Mouse (Mus musculus): Measurements from ENCODE around the gene Socs7. TPM values are rescaled to one million over a fixed set of nuclear protein-coding genes. Genes with fewer than 3 reads are reported as not detected.

Socs7 gene
- polyA plus RNA-seq, 1 experiment: 47.9 TPM

DNA sequence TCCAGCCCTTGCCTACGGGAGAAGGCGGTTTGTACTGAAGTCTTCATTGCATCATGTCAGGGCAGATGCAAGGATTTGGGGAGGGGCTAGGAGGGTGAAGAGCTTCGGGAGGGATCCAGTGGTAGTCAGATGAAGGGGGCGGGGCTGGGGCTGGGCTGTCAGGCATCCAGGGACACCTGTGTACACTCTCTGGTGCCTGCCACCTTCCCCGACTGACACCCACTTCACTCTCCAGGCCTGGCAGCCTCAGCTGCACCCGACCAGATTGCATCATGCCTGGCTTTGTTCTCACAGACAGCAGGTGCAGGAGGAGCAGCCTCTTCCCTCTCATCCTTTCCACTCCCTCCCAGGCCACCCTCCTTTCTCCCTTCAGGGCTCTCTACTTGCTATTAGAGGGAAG, 38.7 kb downstream of the Socs7 start:
- H3K4me1 ChIP-seq (ENCODE audit: control insufficient read depth, insufficient read depth, low read length): peaks cover 6% of the 10 kb centered on the region; the same call in 1 of the 2 replicates
- peak overlapping the region; percentile 24; the same call in 1 of the 2 replicates for H3K27ac ChIP-seq (ENCODE audit: insufficient read depth, low read length)

DNA sequence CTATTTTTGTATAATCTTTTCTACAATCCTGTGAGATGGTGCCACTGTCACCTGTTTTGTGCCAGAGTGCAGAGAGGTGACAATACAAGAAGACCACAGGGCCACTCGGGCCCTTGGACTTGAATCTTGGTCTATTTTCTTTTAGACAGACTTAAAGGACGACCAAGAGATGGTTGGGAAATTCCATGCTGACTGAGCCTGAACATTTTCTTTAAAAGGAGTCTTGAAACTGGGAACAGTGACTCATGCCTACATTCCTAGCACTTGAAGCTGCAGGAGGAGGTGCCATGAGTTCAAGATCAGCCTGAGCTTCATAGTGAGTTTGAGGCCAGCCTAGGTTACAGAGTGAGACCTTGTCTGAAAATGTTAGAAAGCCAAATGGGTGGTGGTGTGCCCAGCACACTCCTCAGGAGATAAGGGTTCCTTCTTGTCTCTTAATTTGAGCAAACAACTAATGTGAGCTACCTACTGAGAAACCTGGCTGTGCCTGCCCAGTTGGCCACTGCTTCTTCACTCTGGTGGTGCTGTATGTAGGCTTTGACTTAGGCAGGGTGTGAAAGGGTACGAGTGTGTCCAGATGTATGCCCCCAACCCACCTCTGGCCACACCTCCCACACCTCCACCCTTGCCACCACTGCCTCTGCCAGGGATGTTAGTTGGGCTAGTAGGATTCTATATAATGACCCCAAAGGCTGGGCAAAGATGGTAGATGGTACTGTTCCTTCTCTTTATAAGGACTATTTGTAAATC, 39.5 kb downstream of the Socs7 start:
- TF ChIP-seq CTCF (IDR thresholded peaks at IDR 0.05; ENCODE audit: extremely low read depth, insufficient read depth, low read length): no peak
- no peak for TF ChIP-seq POLR2A (IDR thresholded peaks at IDR 0.05; ENCODE audit: extremely low read depth, insufficient read depth, low read length)
- H3K4me3 ChIP-seq (ENCODE audit: insufficient read depth, low read length): no peak overlapping the region
- H3K4me1 ChIP-seq (ENCODE audit: control insufficient read depth, insufficient read depth, low read length): peaks cover 6% of the 10 kb centered on the region; the same call in 1 of the 2 replicates
- H3K27ac ChIP-seq (ENCODE audit: insufficient read depth, low read length): no peak overlapping the region

More for the DNA sequence above, 38.7 kb downstream of the Socs7 start:
- no peak overlapping the region for H3K4me3 ChIP-seq (ENCODE audit: insufficient read depth, low read length)
- no peak for TF ChIP-seq POLR2A (IDR thresholded peaks at IDR 0.05; ENCODE audit: extremely low read depth, insufficient read depth, low read length)
- TF ChIP-seq CTCF (IDR thresholded peaks at IDR 0.05; ENCODE audit: extremely low read depth, insufficient read depth, low read length): no peak

DNA sequence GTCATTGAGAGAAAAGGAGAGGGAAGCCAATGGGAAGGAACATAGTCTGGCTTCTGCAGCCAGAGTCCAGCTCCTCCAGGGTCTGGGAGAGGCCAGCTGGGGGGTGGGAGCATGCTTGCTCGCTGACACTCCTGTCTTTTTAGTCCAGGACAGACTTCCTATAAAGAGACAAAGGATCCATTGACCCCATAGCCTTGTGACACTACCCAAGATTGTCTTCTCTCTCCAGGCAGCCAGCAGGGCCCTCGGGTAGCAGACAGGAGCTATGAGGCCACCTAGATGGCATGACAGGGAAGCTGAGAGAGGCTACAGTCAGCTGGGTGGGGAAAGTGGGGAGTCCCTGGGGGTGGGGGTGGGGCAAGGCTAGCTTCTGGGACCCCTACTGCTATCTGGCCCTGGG, 40.4 kb downstream of the Socs7 start:
- no peak overlapping the region for H3K4me3 ChIP-seq (ENCODE audit: insufficient read depth, low read length)
- no peak for TF ChIP-seq CTCF (IDR thresholded peaks at IDR 0.05; ENCODE audit: extremely low read depth, insufficient read depth, low read length)
- TF ChIP-seq POLR2A (IDR thresholded peaks at IDR 0.05; ENCODE audit: extremely low read depth, insufficient read depth, low read length): no peak
- H3K4me1 ChIP-seq (ENCODE audit: control insufficient read depth, insufficient read depth, low read length): peaks cover 6% of the 10 kb centered on the region
- H3K27ac ChIP-seq (ENCODE audit: insufficient read depth, low read length): no peak overlapping the region

DNA sequence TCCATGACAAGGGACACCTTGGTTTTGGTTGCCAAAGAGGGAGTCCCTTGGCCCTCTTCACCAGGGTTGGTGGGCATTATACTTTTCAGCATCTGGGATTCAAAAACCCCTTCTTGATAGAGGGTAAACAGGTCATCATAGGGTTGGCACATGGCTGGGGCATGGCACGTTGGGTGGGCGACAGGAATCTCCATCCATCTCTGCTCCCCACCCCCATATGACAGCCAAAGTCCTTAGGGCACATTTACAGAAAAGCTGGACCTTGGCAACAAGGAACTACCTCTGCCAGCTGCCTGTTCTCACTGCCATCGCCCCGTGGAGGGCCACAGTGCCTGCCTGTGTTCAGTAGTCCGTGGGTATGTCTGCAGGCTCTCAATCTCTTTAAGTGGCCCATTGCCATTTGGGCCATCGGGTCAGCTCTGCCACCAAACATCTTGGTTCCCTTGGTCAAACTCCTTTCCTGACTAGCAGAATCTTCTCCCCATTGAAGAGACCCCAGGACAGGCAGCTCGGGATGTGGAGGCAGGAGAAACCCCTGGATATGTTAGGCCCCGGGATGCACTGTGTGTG, 41.3 kb downstream of the Socs7 start:
- H3K4me1 ChIP-seq (ENCODE audit: control insufficient read depth, insufficient read depth, low read length): peaks cover 6% of the 10 kb centered on the region
- H3K27ac ChIP-seq (ENCODE audit: insufficient read depth, low read length): no peak overlapping the region
- TF ChIP-seq POLR2A (IDR thresholded peaks at IDR 0.05; ENCODE audit: extremely low read depth, insufficient read depth, low read length) (no peak), CTCF (IDR thresholded peaks at IDR 0.05; ENCODE audit: extremely low read depth, insufficient read depth, low read length) (no peak)
- no peak overlapping the region; the same call in 1 of the 2 replicates for H3K4me3 ChIP-seq (ENCODE audit: insufficient read depth, low read length)

DNA sequence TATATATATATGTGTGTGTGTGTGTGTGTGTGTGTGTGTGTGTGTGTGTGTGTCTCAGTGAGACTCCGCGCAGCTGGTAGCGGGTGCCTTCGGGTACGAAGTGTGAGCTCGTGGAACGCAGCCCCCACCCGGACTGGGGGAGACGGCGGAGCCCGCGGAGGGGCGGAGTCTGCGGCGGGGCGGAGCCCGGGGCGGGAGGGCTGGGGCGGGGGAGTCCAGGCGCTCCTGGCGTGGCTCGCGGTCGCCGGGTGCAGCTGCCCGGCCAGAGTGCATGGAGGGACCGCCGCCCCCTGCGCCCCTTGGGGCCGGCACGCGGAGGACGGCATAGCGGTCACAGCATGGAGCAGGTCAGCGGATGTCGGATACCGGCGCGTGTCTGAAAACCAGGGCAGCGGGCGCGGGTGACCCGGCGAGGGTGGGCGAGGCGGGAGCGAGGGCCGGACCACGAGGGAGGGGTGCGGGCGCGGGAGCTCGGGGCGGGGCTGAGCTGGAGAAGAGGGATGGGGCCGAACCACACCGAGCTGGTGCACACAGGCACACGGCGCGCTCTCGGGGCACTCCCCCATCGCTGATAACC, 41.9 kb downstream of the Socs7 start:
- H3K4me1 ChIP-seq (ENCODE audit: control insufficient read depth, insufficient read depth, low read length): peaks cover 6% of the 10 kb centered on the region
- no peak overlapping the region for H3K27ac ChIP-seq (ENCODE audit: insufficient read depth, low read length)
- TF ChIP-seq POLR2A (IDR thresholded peaks at IDR 0.05; ENCODE audit: extremely low read depth, insufficient read depth, low read length): no peak
- no peak for TF ChIP-seq CTCF (IDR thresholded peaks at IDR 0.05; ENCODE audit: extremely low read depth, insufficient read depth, low read length)
- H3K4me3 ChIP-seq (ENCODE audit: insufficient read depth, low read length): peak overlapping the region; percentile 50

DNA sequence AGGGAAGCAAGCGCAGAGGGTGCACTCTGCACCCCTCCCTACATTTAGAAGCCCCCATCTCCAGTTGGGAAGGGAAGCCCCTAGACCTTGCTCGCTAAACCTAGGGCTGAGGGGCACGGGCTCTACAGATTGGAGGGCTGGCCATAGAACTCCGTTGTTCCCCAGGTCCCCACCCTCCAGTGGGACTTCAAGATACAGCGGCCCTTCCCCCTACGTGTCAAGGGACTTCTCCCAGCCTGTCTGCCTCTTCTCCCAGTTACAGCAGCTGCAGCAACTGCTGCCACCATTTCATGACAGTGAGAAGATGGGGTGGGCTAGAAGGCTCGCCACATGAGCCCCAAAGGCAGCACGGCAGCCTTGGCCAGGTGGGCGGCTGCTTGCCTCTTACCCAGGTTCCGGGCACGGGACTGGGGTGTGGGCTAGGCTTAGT, 42.4 kb downstream of the Socs7 start:
- no peak overlapping the region for H3K27ac ChIP-seq (ENCODE audit: insufficient read depth, low read length)
- H3K4me1 ChIP-seq (ENCODE audit: control insufficient read depth, insufficient read depth, low read length): peaks cover 6% of the 10 kb centered on the region
- TF ChIP-seq CTCF (IDR thresholded peaks at IDR 0.05; ENCODE audit: extremely low read depth, insufficient read depth, low read length) (no peak), POLR2A (IDR thresholded peaks at IDR 0.05; ENCODE audit: extremely low read depth, insufficient read depth, low read length) (no peak)
- H3K4me3 ChIP-seq (ENCODE audit: insufficient read depth, low read length): peak overlapping the region; percentile 50

DNA sequence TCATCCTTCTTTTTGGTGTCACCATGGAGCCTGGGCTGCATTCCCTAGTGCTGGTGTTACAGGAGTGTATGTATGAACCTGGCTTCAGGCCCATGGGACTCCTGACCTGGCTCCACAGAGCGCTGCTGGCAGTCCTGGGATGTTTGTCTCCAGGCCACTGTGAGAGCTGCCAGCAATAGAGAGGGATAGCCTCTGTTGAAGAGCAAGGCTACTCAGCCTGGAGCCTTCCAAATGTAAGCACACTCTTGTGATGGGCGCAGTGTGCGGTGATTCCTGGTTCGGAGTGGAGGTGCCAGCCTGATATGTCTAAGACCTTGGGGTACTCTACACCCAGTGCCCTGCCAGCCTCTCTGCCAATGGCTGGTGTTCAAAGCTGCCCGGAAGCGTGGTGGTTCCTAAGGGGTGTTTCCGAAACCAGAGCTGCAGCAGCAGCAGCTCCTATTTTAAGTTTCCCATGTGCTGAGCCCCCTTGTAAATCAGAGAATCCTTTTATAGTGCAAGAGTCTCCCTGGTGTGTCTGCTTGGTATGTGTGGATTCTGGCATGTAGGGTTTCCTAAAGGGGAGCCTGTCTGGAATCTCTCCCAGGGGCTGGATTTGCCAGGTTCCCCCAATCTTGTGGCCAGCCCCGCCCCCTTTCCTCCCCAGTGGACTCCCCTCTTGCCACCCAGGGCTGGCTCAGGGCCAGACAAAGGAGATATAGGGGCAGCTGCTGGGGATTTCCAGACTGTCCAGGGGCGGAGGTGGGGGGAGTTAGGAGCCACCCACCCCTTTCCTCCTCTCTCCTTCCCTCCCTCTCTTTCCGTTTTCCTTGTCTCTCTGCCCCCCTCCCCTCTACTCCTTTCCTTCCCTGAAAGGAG, 44.0 kb downstream of the Socs7 start:
- H3K27ac ChIP-seq (ENCODE audit: insufficient read depth, low read length): no peak overlapping the region
- peak overlapping the region; percentile 50; the same call in 1 of the 2 replicates for H3K4me3 ChIP-seq (ENCODE audit: insufficient read depth, low read length)

DNA sequence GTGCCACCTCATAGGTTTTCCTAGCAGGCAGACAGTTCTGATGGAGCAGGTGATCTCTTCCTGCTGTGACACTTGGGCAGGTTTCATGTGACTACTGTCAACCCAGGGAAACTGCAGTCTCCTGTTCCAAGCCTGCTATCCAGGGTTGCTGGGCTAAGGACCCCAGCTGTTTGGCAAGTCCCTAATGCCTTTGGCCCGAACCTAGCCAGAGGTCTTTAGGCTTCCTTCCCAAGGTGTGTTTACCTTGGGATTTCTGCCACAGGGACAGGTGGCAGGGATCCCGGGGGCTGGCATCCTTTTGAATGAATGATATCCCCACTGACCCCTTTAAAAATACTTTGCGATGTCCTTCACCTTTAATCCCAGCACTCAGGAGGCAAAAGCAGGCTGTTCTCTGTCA, 45.1 kb downstream of the Socs7 start:
- Histone ChIP-seq H3K27ac (ENCODE audit: insufficient read depth, low read length) (no peak overlapping the region), H3K4me3 (ENCODE audit: insufficient read depth, low read length) (no peak overlapping the region), H3K4me1 (ENCODE audit: control insufficient read depth, insufficient read depth, low read length) (peaks cover 2% of the 10 kb centered on the region; the same call in 1 of the 2 replicates)
- no peak for TF ChIP-seq CTCF (IDR thresholded peaks at IDR 0.05; ENCODE audit: extremely low read depth, insufficient read depth, low read length)
- TF ChIP-seq POLR2A (IDR thresholded peaks at IDR 0.05; ENCODE audit: extremely low read depth, insufficient read depth, low read length): no peak

More for the DNA sequence above, 44.0 kb downstream of the Socs7 start:
- H3K4me1 ChIP-seq (ENCODE audit: control insufficient read depth, insufficient read depth, low read length): peaks cover 4% of the 10 kb centered on the region; the same call in 1 of the 2 replicates
- TF ChIP-seq CTCF (IDR thresholded peaks at IDR 0.05; ENCODE audit: extremely low read depth, insufficient read depth, low read length): no peak
- no peak for TF ChIP-seq POLR2A (IDR thresholded peaks at IDR 0.05; ENCODE audit: extremely low read depth, insufficient read depth, low read length)

DNA sequence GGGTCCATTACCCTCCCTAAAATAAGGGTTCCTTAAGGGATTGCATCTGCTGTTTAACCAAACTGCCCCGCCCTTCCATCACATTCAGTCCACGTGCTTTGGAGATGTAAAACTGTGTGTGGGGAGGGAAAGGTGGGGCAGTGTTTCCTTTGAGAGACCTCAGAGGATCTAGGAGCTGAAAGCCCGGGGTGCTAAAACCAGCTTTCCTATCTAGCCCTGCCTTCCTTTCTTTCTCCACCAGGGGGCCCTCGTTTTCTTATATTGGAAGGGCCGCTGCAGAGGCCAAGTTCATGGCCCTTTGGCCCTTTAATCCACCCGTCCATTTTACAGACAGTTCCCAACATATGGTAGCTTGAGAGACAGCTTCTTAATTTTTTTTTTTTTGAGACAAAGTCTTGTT, 45.8 kb downstream of the Socs7 start:
- TF ChIP-seq POLR2A (IDR thresholded peaks at IDR 0.05; ENCODE audit: extremely low read depth, insufficient read depth, low read length) (no peak), CTCF (IDR thresholded peaks at IDR 0.05; ENCODE audit: extremely low read depth, insufficient read depth, low read length) (peak; percentile 48)
- Histone ChIP-seq H3K4me3 (ENCODE audit: insufficient read depth, low read length) (no peak overlapping the region), H3K4me1 (ENCODE audit: control insufficient read depth, insufficient read depth, low read length) (peaks cover 2% of the 10 kb centered on the region; the same call in 1 of the 2 replicates), H3K27ac (ENCODE audit: insufficient read depth, low read length) (no peak overlapping the region)

Data from cortical plate, adult 2 months (tissue).